Mouse (Mus musculus) cerebellum, postnatal 25 days (tissue): Measurements from ENCODE around the gene Wtip.
A peak's percentile ranks its signal among the peaks of the same experiment; 100 is the strongest.
"Not testable (repeated sequence)": the region's sequence is repeated elsewhere in the genome, so short reads cannot be mapped to it uniquely, and the experiment has no call there.

Experiments used
- DNase-seq, 2 experiments: peaks; one replicate each; pipeline ENCODE4 v3.0.0; 2021; ENCODE audit warnings: mixed read lengths in 2 of 2

Gene Wtip

GRCm38 (mm10) chr7:34133117-34133762, at the start of gene Wtip:
Wtip (minus strand) TSS chr7:34133268.
- DNase-seq: peak; percentile 55 to 79

- DNase-seq: not testable (repeated sequence)
Observed at GRCm38 (mm10) chr7:34176241-34176640, 43.2 kb upstream of the Wtip start.

GRCm38 (mm10) chr7:34172251-34172650, 39.2 kb upstream of the Wtip start:
- DNase-seq: no peak

- DNase-seq: no peak
Observed at GRCm38 (mm10) chr7:34169454-34169853, 36.4 kb upstream of the Wtip start, which contains the start of gene Uba2. Uba2 (minus strand) TSS chr7:34169599.

- peak; percentile 96 to 97 for DNase-seq
Observed at GRCm38 (mm10) chr7:34168470-34169251, 35.6 kb upstream of the Wtip start.

GRCm38 (mm10) chr7:34167766-34168469, 34.9 kb upstream of the Wtip start:
- DNase-seq: no peak

- peak in 1 of 2 experiments; percentile 41 for DNase-seq
Observed at GRCm38 (mm10) chr7:34166850-34167249, 33.8 kb upstream of the Wtip start.

- no peak for DNase-seq
Observed at GRCm38 (mm10) chr7:34165999-34166398, 32.9 kb upstream of the Wtip start.

GRCm38 (mm10) chr7:34164671-34165070, 31.6 kb upstream of the Wtip start:
- DNase-seq: no peak

GRCm38 (mm10) chr7:34159167-34159566, 26.1 kb upstream of the Wtip start:
- DNase-seq: no peak

- no peak for DNase-seq
Observed at GRCm38 (mm10) chr7:34157994-34158393, 24.9 kb upstream of the Wtip start.

GRCm38 (mm10) chr7:34147193-34147592, 14.1 kb upstream of the Wtip start:
- no peak for DNase-seq

- DNase-seq: no peak
Observed at GRCm38 (mm10) chr7:34141123-34141522, 8.1 kb upstream of the Wtip start.

GRCm38 (mm10) chr7:34139493-34139892, 6.4 kb upstream of the Wtip start:
- no peak for DNase-seq

- DNase-seq: no peak
Observed at GRCm38 (mm10) chr7:34134336-34134735, 1.3 kb upstream of the Wtip start.

- peak; percentile 15 to 31 for DNase-seq
Observed at GRCm38 (mm10) chr7:34132355-34133079, 551 bp downstream of the Wtip start.

GRCm38 (mm10) chr7:34131959-34132354, 1.1 kb downstream of the Wtip start:
- DNase-seq: no peak

GRCm38 (mm10) chr7:34131118-34131517, 1.9 kb downstream of the Wtip start:
- DNase-seq: no peak

GRCm38 (mm10) chr7:34126291-34126690, 6.8 kb downstream of the Wtip start:
- DNase-seq: no peak

- no peak for DNase-seq
Observed at GRCm38 (mm10) chr7:34125346-34125745, 7.7 kb downstream of the Wtip start.

GRCm38 (mm10) chr7:34122987-34123720, 9.9 kb downstream of the Wtip start:
- DNase-seq: no peak

- not testable (repeated sequence) for DNase-seq
Observed at GRCm38 (mm10) chr7:34120636-34121035, 12.4 kb downstream of the Wtip start.
